Mouse (Mus musculus) left cerebral cortex, postnatal 4 days (tissue): ENCODE data around the gene Pnmt. TPM values are rescaled to one million over a fixed set of nuclear protein-coding genes. Genes with fewer than 3 reads are reported as not detected.
A peak's percentile ranks its signal among the peaks of the same experiment; 100 is the strongest.
"Not testable (repeated sequence)": the region's sequence is repeated elsewhere in the genome, so short reads cannot be mapped to it uniquely, and the experiment has no call there.

ENCODE experiments used
- DNase-seq: peaks from one replicate; pipeline ENCODE4 v3.0.0-alpha.2; 2022
- intact Hi-C: fragments of 180-260 bp; cut with DNase I; formaldehyde crosslinking; loops from one replicate; pipeline ENCODE4 v1.15.1; 2025
- total RNA-seq, 2 experiments: library from RNA; stranded (reverse); gene quantifications; 2 replicates each; pipeline ENCODE4 v1.2.3; 2021

Pnmt gene
- total RNA-seq, 2 experiments from 2014 or later, result 1.0 TPM; not detected in 1

DNA sequence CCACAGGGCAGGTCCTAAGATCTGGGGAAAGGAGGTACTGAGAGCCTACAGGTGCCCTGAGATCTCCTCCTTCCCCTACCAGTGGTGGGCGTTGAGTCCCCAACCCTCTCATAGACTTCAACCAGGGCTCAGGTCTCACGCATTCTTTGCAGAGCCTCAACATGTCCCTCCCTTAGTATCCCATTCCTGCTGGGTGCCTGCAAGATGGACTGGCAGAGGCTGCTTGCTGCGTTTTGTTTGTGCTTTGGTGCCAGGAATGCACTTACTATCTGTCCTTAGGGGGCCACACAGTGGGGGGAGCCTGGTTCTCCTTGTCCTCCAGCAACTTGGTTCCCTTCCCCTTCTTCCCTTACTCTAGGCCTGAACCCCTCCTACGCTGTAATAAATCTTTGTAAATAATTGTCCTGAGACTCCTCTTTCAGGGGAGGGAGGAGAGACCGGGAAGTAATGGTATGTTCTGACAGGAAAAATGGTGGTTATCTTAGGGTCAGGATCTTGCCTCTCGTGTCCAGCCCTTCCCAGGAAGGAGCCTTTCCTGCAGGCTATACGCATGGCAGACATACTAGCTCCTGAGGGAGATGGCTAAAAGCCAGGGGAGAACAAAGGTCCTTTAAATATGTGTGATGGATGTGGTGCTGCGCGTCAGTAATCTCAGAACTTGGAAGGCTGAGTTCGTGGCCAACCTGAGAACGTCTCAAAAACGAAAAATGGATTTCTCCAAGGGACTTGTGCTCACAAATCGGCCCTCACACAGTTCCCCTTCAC is 28.7 kb upstream of the Pnmt start:
- intact Hi-C loops, result no loop called here
- no peak for DNase-seq

DNA sequence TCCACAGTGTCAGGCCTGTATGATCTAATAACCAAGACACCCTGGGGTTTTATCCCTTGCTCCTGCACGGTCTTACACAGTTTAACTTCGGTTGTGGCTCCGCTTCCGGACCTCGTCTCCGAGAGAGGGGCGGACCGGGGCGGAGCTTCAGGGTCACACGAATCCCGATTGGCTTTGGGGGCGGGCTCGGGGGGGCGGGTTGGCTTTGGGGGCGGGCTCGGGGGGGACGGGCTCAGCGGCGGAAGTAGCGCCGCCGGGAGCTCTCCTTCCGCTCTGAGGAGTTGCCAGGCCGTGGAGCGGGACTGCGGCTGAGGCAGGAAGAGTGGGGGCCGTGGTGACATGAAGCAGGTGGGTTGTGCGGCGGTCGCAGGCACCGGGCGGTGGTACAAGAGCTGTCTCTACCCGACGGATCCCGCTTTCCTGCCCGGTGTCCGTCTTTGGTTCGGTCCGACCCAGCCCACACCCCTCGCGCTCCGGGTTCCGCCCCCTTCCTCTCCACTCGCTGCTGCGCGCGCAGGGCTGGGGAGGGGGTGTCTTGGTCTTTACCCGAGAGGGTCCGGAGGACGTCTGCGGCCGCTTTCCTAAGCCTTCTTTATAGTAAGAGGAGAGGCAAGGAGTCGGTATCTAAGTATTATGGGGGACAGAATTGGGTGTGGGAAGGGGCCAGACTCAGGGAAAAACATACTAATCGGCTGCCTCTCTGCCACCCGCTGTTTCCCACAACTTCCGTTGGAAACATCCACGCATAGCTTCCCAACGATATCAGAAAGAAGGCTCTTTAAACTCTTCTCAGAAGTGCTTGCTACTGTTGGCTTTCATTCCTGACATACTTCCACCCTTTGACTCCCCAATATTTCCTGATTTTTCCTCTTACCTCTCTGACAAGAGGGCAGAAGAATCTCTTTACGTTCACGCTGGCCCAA is 27.8 kb upstream of the Pnmt start, which contains the start of gene Stard3:
Gene Stard3, plus strand, starts transcription at position 208 of the 923 bp plus-strand sequence.
- intact Hi-C loops, result no loop called here
- peak; percentile 92 for DNase-seq

DNA sequence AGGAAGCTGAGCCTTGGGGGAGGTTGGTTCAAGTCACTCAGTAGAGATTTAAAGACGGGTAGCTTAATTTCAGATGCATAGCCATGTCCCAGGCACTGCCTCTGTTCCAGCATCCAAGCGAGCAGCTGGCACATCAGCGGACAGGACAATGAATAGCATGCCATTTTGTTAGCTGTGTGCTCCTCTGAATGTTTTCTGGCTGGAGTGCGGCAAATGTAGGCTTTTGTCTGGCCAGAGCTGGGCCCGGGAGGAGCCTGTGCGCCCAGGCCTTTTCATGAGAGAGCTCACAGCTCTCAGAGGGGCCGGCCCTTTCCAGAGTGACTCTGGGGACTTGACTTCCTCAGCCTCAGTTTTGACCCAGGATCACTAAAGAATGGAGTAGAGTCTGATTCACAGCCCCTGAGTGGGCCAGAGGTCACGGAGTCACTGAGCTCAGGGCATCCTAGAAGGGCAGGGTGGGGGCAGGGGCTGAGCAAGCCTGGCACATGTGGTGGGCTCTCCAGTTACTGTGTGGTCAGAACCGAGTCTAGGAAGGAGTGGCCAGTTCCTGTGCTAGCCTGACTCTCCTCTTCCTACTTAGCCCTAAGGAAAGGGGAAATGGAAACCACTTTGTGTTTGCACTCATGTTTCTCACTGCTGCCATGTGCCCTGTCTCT is 25.3 kb upstream of the Pnmt start:
- DNase-seq, result no peak
- intact Hi-C loops, result no loop called here

DNA sequence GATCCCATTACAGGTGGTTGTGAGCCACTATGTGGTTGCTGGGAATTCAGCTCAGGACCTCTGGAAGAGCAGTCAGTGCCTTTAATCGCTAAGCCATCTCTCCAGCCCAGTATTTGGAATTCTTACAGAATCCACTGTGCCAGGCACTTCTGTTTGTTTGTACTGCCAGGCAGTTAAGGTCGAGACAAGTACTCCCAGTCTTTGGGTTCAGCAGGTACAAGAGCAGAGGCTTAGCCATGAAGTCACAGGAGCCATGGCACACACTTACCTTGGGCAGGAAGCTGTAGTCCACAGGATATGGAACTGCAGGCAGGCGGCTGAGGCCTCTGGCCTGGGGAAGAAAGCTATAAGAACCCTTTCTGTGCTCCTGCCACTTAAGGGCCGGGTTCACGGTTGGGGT is 22.4 kb upstream of the Pnmt start:
- intact Hi-C loops, result no loop called here
- DNase-seq, result no peak

DNA sequence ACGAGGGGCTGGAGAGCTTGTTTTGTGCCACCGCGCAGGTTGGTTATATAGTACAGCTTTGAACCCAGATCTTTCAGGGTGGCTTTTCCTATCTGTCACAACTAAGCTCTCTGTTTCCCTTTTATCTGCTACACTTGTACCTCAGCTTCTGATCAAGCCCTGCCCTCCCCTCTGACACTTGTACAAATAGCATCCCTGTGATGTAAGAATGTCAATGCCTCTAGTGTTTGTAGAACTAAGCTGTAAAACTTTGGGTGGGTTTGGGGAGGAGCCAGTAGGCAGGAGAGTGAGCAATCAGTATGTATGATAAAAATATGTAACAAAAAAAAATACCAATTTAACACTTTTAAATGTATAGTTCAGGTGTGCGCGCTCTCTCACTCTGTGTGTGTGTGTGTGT is 21.8 kb upstream of the Pnmt start:
- no peak for DNase-seq
- intact Hi-C loops, result no loop called here

DNA sequence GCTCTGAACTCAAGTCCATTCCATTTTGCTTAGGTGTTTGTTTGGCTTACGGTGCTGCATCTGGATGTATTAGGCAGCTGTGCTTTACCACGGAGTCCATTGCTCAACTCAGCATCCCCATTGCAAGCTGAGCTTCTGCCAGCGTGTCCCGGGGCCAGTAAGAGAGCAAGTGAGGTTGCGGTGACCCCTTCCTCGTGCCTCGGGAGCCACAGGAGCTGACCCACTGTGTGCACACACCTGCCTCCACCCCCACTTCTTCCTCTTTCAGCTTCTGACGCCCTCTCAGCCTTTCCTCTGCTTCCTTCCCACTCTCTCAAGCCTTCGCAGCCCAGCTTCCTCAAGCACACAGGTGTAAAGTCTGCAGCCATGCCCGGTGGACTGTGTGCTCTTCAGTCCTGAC is 20.0 kb upstream of the Pnmt start:
- intact Hi-C loops, result no loop called here
- DNase-seq, result no peak

DNA sequence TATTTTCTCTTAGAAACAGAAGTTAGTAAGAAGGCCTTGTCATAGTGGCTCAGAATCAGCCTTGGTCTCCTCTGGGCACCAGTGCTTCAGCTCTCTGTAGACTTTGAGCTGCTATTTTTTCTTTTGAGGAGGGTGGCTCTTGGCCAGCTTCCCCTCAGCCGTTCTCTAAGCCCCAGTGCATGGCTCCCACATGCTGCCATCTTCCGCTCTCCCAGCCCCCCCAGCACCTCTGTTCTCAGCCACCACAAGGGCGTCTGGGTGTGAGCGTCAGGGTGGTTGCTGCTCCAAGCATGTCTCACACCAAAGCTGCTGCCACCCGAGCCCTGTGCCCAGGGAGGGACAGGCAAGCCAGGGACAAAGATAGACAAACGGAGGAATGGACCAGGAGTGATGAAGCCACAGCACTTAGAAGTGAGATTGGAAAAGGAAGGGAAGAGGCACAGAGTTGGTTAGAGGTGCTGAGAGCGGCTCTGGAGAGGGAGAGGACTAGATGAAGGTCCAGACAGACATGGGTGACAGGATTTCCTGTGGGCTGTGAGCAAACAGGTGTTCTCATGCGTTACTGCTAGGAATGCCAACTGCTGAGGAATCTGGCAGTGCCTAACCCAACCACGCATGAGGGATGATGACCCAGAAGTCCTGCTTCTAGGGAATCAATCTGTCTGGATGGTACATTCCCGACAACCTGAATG is 18.9 kb upstream of the Pnmt start:
- intact Hi-C loops, result no loop called here
- no peak for DNase-seq

DNA sequence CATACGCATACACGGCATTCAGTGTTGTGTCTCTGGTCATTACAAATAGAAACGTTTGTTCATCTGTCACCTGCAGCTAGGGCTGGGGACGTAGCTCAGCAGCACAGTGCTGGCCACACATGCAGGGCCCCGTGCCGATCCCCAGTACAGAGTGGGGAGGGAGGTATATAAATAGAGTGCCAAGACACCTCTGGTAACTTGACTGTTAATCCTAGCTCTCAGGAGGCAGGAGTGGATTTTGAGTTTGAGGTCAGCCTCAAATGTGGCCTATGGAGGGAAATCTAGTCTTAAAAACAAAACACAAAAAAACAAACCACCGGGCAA is 18.4 kb upstream of the Pnmt start:
- intact Hi-C loops, result no loop called here
- no peak for DNase-seq

DNA sequence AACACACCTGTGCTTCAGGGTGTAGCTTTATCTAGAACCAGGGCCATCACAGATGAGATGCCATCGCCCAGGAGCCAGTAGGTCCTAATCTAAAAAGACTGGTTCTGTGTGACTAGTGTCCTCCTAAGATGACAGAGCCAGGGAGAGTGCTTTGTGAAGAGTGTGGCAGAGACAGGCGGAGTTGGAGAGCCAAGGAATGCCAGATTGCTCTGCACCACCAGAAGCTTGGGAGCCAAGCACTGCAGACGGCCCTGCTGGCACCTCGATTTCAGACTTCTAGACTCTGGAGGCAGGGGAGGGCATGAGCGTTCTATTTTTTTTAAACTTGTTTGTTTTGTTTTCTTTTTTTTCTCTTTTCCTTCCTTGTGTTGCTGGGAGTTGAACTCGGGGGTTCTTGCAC is 16.9 kb upstream of the Pnmt start:
- DNase-seq, result no peak
- intact Hi-C loops, result no loop called here

DNA sequence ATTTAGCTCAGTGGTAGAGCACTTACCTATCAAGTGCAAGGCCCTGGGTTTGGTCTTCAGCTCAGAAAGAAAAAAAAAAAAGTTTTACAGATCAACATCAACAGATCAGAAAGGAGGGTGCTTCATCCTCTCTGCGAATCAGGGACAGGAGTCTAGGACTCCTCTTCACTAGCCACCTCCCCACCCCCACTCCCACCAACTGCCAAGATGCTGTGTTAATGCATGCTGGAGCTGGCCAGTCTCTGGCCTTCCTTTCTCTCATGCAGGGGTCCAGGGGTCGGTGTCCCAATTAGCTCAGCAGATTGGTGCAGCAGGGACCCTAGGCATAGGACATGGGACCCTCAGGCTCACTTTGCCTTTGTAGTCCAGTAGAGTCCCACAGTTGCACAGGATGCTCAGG is 15.7 kb upstream of the Pnmt start:
- intact Hi-C loops, result no loop called here
- no peak for DNase-seq

DNA sequence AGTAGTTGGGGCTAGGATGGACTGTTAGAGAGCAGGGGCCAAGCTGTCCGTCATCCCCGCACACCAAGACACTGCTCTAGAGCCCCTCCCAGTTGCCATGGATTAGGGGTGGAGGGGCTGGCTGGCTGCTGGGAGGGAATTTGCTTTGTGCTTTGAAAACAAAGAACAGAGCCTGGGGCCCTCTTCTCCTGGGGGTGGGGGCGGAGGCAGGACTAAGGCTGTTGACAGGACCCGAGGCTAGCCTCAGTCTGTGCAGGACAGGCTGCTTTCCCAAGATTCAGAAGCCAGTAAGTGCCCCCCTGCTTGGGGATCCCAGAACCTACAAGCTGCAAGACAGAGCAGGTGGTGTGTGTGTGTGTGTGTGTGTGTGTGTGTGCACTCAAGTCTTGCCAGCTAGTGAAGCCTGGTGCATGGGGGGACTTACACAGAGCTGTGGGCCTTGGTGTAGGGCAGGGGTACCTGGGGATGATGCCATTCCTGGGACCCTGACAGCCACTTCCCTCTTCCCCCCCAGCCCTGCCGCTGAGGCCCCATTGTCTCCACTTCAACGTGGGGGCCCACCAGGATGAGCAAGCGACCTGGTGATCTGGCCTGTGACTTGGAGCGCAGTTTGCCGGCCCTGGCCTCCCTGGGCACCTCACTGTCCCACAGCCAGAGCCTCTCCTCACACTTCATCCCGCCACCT is 14.6 kb upstream of the Pnmt start:
- intact Hi-C loops, result no loop called here
- peak; percentile 41 for DNase-seq

DNA sequence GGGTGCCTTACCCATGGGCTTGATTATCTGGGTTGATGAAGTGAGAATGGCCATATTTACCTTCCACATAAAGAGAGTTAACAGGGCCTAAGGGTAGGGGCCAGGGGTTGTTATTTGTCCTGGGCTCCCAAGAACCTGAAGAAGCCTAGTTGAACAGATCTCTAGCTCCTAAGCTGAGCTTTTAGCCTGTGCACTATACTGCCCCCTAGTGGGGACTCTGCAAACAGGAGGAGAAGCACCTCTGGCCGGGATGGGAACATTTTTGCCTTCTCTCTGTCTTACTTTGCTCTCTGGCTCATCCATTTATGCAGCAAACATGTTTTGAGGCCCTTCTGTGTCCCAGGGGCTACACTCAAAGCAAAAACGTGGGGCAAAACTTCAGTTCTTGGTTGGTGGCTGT is 13.8 kb upstream of the Pnmt start:
- peak; percentile 73 for DNase-seq
- intact Hi-C loops, result no loop called here

DNA sequence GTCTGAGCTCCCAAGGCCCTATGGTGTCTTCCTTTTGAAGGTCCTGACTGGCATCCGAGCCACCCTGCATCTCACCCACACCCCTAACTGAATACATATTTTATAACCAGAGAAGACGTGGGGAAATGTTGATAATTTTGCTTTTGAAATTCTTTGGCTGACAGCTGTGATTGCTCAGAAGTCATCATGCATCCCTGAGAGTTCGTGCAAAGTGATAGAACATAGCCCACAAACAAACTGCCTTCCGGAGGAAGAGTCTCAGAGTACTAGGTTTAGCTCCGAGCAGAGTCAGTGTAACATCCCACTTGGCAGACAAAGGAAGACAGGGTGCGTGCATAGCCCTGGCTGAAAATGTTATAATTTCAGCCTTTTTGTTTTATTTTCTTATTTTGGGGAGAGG is 13.0 kb upstream of the Pnmt start:
- intact Hi-C loops, result no loop called here
- no peak for DNase-seq

DNA sequence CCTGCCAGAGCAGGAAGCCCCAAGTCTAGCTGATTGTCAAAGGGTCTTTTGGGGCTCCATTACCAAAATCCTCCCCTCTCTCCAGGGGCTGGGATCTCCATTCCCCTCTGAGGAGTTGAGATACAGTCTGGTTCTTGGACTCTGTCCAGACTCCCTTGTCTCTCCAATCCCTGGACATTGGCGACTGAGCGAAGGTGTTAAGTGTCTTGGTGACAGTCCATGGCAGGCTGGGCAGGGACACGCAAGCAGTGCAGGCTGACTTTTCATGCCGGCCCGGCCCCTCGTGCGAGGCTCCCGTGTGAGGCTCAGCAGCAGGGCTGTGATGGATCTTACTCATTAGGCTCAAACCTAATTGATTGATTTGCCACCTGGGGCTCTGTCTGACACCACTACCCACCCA is 12.0 kb upstream of the Pnmt start:
- intact Hi-C loops, result no loop called here
- DNase-seq, result no peak

DNA sequence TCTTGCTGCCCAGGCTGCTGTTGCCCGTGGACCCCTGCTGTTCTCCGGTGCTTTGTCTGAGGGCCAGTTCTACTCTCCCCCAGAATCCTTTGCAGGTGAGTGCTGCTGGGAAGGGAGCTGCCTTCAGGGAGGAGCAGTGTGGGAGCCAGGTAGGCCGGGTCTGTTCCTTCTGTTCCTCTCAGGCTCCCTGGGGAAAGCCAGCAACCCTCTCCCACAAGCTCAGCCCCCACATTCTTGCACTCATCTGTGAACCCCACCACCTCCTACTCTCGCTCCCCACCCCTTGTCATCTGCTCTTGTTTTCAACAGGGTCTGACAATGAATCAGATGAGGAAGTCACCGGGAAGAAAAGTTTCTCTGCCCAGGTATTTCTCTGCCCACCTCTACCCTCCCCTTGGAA is 9.5 kb upstream of the Pnmt start:
- intact Hi-C loops, result no loop called here
- DNase-seq, result no peak

DNA sequence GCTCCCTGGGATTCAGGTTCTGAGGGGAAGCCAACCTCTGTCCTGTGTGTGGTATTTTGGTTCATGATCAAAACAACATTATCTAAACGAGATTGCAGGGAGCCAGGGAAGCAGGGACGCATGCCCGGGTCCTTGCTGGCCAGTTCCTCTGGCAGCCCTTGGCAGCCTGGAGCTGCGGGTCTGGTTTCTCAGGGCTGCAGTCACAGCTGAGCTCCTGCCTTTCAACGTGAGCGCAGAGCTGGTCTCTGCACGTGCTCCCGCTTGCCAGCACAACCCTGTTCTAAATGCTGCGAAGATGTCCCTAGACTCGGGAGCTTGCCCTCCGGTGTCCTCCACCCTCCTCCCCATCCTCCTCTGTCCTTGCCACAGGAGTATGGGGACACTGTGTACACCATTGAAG is 8.5 kb upstream of the Pnmt start:
- intact Hi-C loops, result no loop called here

DNA sequence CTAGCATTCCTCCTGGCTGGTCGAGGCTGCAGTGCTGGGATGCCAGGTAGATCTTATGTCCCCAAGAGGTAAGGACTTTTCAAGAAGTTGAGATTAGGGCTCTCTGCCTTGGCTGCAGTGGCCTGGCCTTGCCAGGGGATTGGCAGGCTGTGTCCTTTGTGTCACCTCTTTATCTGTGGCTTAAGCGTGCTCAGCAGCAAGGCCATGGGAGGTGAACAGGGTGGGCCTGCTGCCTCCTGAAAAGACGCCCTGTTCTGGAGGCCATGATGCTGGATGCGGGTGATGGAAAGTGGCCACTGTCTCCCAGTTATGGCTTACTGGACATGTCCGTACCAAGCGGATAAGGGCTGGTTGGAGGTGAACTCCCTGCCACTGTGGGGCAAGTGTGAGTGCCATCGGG is 6.9 kb upstream of the Pnmt start:
- no peak for DNase-seq
- intact Hi-C loops, result no loop called here

More for the DNA sequence above, 8.5 kb upstream of the Pnmt start:
- no peak for DNase-seq

DNA sequence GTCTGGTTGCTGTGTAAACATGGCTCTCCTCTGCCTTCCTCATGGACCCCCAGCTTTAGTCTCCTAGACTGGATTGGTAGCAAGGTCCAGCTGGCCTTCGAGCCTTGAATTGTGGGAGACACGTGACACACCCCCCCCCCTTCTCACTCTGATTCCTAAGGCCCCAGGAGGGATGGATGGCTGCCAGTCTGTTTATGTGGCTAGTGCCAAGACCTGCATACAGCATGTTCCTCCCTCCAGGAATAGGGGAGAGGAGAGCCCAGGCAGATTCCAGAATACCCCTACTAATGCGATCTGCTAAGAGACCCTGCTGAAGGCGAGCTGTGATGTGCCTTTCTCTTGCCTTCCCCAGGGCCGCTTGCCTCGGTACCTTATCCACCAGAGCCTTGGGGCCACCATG is 6.1 kb upstream of the Pnmt start:
- DNase-seq, result peak; percentile 91
- intact Hi-C loops, result no loop called here

DNA sequence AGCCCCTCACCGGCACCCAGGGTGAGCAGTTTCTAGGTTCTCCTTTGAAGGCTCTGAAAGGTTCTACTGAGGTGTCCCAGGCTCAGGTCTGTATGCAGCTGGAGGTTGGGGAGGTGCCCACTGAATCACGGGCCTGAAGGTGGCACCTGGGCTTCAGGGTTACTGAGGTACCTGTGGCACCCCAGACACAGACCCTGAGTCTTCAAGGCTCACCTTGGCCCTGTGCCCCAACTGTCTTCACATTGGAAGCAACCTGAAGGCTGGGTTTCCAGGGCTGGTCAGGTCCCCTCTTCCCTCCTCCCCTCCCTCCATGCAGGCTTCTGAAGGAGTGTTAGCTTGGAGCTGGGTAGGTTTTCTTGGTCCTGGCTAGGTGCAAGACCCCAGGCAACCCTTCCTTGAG is 4.6 kb upstream of the Pnmt start:
- intact Hi-C loops, result no loop called here
- DNase-seq, result no peak

DNA sequence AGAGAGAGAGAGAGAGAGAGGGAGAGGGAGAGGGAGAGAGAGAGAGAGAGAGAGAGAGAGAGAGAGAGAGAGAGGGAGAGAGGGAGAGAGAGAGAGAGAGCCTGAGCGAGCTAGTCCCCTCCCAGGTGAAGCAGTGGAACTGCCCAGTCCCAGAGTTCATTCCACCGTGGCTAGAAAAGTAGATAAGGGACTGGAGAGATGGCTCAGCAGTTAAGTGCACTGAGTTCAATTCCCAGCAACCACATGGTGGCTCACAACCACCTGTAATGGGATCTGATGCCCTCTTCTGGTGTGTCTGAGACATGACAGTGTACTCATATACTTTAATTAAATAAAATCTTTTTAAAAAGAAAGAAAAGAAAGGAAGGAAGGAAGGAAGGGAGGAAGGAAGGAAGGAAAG is 3.8 kb upstream of the Pnmt start:
- intact Hi-C loops, DNase-seq: not testable (repeated sequence)
